Mouse (Mus musculus) skeletal muscle tissue, adult 2 months (tissue): ENCODE results near the gene Cyp1b1.

ENCODE experiments used
- DNase-seq: peaks from one replicate; pipeline ENCODE4 v3.0.0-alpha.2; 2012; ENCODE audit warnings: low read depth, low spot score

The Cyp1b1 gene

DNA sequence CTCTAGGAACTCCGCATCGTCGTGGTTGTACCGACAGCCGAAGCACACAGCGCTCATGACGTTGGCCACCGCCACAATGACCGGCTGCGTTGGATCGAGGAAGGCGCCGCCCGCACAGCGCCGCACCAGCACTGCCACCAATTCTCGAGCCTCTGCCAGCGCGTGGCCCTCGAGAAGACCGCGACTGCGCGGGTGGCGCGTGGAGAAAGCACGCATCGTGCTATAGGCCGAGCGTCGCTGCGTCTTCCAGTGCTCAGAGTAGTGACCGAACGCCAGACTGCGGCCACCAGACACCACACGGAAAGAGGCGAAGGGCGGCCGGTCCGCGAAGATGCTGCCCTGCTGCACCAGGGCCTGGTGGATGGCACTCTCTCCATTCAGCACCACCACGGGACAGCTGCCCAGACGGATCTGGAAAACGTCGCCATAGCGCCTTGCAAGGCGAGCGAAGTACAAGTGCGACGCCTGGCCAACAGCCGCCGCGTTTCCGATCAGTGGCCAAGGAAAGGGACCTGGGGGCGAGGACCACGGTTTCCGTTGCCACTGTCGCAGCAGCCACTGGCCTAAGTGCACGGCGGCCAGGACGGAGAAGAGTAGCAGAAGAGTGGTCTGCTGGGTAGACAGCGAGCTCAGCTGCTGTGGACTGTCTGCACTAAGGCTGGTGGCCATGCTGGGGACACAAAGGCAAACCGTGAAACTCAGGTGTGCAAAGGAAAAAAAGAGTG is 1.1 kb downstream of the Cyp1b1 start:
- no peak for DNase-seq

GRCm38 (mm10) chr17:79713276-79713642 is 1.6 kb downstream of the Cyp1b1 start:
- DNase-seq: no peak

DNA sequence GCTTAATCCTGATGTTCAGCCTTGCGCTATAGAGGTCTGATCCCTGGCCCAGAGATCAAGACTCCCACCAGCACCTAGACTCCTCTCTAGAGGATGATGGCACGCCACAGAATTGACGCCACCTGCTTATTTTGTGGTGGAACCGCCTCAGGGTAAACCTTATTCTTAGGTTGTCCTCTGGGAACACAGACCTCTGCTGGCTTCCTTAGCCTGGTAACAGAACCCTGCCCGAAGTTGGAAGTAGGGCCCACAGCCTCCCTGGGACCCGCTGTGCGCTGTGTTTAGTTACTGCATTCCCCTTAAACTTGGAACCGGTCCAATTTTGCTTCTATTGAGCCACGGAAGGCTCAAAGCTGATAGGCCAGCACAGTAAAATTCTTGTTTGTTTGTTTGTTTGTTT is 2.3 kb downstream of the Cyp1b1 start:
- no peak for DNase-seq

GRCm38 (mm10) chr17:79711944-79712343 is 2.9 kb downstream of the Cyp1b1 start:
- DNase-seq: no peak

GRCm38 (mm10) chr17:79710246-79710842 is 4.5 kb downstream of the Cyp1b1 start:
- DNase-seq: no peak

DNA sequence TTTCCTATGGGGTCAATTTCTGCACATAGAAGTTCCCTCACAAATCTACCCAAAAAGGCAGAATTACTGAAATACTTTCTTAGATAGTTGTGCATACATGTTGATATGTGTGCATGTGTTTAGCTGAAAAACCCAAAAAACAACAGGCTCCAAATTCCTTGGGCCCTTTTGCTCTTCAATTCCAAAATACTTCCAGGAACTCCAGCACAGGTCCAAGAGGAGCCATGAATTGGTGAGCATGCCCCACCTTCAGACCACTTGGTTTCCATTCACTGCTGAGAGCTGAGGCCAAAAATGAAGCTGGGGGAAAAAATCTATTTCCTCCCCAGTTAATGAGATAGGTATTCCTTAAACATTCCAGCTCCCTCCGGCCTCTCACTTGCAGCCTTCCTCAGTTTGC is 5.1 kb downstream of the Cyp1b1 start:
- DNase-seq: no peak

GRCm38 (mm10) chr17:79708168-79708567 is 6.7 kb downstream of the Cyp1b1 start:
- DNase-seq: no peak

- DNase-seq: no peak
Observed at GRCm38 (mm10) chr17:79705671-79706455, 9.0 kb downstream of the Cyp1b1 start.

DNA sequence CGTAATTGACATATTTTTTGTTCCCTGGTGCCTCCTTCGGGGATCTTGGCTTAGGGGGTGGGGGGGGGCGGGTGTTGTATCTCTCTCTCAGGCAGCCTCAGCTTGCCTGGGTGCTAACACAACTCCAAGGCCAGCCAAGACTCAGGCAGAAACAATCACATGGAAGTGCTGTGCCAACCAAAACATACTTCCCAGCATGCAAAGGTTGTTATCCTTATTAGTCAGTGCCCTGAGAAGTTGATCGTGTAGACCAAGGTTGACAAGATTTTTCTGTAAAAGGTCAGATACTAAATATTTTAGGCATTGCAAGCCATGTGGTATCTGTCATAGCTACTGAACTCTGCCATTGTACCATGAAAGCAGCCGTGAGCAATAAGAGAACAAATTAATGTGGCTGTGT is 14.0 kb downstream of the Cyp1b1 start:
- DNase-seq: no peak

GRCm38 (mm10) chr17:79699197-79699596 is 15.7 kb downstream of the Cyp1b1 start:
- no peak for DNase-seq

DNA sequence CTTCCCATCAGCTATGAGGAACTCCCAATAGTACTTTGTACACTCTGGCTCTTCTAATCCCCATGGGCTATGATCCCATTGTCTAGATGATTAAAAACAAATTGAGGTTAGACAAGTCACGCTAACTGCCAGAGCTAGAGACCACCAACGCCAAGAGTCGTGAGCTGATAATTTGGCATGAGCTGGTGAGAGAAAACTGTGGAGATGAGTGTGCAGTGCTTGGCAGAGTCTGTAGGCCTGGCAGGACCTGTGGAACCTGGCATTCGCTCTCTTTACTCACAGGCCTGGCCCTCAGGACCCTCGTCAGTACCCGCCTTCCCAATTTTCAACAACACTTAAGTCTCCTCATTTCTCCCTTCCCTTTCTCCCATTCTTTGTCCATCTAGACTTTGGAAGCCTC is 19.3 kb downstream of the Cyp1b1 start:
- no peak for DNase-seq

DNA sequence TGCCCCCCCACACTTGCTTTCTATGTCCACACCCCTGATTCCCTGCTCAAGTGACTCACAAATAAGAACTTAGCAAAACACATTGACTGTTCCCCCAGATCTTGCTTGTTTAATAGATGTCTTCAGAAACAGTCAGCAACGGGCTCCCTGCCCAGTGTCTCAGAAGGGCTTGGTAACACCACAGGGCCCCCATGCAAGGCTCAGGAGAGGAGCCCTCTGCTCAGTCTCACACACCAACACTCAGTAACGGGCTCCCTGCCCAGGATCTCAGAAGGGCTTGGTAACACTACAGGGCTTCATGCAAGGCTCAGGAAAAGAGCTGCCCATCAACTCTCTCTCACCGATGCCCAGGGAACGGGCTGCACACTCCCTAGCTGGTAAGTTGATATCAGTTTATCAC is 19.8 kb downstream of the Cyp1b1 start:
- no peak for DNase-seq

GRCm38 (mm10) chr17:79670837-79671236 is 44.0 kb downstream of the Cyp1b1 start:
- no peak for DNase-seq

- no peak for DNase-seq
Observed at GRCm38 (mm10) chr17:79664106-79664417, 50.8 kb downstream of the Cyp1b1 start.

GRCm38 (mm10) chr17:79663393-79664105 is 51.3 kb downstream of the Cyp1b1 start:
- peak; percentile 39 for DNase-seq

GRCm38 (mm10) chr17:79661848-79662247 is 53.0 kb downstream of the Cyp1b1 start:
- no peak for DNase-seq

DNA sequence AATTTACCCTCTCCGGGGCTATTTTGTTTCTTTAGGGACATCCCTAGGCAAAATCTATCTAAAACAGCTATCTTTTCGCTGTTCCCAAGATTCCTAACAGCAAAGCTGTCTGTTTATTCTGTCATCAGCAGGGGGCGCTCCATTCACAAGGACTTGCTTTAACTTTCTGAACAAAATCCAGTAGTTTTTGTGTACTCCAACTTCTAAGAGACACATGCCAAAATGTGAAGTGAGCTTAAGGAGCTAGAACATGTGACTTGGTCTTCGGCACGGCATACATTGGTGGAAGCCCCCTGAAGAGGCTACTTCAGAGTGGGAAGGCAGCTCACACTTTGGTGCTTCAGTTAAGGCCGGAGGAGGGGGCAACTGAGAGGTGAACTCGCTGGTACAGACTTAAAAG is 53.5 kb downstream of the Cyp1b1 start:
- peak; percentile 12 for DNase-seq

DNA sequence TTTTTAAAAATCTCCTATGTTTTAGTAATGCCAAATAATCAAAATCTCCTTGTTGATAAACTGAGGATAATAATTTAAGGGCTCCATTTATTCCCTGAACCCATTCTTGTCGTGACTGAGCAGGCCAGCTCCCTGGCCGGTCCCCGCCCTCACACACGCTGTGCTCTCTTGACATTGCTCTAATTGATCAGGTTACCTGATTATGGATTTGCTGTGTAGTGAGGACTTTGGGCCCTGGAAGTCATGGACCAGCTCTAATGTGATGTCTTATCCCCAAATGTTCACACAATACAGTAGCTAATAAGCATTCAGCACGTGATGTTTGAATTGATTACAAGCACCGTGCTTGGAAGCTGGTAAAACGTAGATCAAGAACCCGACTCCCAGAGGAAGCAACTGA is 56.0 kb downstream of the Cyp1b1 start:
- no peak for DNase-seq

- no peak for DNase-seq
Observed at GRCm38 (mm10) chr17:79658452-79658851, 56.4 kb downstream of the Cyp1b1 start.

DNA sequence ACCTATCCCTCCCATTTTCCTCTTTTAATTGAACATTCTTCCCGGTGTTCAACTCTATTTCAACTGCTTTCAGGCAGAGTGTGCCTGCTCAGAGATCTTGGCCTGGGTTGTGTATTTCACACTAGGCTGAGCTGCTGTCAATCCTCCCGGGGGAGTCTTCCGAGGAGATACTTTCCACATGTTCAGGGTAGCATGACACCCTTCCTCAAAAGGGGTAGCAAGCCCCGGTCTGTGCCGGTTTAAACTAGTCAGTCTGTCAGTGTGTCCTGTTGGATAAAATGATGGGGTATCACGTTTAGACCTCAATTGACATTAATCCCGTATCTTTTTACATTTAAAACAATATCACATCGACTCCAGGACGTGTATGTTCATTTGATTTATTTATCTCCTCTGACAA is 57.1 kb downstream of the Cyp1b1 start:
- DNase-seq: no peak

DNA sequence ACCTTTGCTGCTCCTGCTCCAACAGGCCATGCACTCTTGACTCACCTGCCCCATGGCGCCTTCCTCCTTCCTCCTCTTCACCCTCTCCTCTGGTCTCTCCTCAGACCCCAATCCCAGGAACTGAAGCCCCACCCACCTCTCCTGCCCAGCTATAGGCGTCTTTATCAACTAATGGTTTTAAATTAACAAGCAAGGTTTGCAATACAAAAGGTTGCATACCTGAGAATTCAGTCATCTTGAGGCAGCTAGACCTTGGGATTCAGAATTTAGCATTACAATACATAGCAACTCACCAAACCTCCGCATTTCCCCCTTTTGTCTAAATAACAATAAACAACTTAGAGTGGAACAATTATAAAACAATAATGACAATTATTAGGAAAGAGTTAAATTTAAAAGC is 60.7 kb downstream of the Cyp1b1 start:
- no peak for DNase-seq

DNA sequence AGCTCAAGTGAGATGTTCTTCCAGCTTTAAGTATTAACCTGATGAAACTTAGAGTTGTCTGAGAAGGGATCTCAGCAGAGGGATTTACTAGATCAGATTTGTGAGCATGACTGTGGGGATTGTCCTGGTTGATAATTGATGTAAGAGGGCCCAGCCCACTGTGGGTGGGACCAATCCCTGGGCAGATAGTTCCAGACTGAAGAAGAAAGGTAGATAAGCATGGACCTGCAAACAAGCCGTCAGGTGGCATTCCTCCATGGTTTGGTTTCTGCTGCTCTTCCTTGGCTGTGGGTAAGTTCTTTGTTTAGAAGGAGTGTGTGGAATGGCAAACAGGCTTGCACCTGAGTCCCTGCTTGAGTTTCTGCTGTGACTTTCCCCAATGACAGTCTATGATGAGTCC is 61.7 kb downstream of the Cyp1b1 start:
- DNase-seq: no peak
